Mouse (Mus musculus) hindlimb bud, embryonic 11.5 days (tissue): ENCODE data around the gene Sh2d3c.

Experiments used
- DNase-seq: peaks from one replicate; pipeline ENCODE4 v3.0.0-alpha.2; 2012; ENCODE audit warnings: low read depth, low spot score; ENCODE audit errors: extremely low spot score

The Sh2d3c gene

DNA sequence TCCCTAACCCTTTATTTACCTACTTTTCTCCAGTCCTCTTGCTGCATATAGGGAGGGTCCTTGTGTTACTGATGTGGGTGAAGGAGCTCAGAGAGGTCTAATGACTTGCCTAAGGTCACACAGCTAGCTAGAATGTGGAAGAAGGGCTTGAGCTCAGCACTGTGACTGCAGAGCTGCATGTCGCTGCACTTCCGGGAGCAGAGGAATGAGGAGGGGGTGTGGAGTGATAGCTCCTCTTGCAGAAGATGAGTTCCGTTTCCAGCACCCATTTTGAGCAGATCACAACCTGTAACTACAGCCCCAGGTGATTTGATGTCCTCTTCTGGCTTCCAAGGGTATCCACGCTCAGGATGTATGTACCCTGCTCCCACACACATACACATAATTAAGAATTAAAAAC lies 3.3 kb downstream of the Sh2d3c start:
- no peak for DNase-seq

DNA sequence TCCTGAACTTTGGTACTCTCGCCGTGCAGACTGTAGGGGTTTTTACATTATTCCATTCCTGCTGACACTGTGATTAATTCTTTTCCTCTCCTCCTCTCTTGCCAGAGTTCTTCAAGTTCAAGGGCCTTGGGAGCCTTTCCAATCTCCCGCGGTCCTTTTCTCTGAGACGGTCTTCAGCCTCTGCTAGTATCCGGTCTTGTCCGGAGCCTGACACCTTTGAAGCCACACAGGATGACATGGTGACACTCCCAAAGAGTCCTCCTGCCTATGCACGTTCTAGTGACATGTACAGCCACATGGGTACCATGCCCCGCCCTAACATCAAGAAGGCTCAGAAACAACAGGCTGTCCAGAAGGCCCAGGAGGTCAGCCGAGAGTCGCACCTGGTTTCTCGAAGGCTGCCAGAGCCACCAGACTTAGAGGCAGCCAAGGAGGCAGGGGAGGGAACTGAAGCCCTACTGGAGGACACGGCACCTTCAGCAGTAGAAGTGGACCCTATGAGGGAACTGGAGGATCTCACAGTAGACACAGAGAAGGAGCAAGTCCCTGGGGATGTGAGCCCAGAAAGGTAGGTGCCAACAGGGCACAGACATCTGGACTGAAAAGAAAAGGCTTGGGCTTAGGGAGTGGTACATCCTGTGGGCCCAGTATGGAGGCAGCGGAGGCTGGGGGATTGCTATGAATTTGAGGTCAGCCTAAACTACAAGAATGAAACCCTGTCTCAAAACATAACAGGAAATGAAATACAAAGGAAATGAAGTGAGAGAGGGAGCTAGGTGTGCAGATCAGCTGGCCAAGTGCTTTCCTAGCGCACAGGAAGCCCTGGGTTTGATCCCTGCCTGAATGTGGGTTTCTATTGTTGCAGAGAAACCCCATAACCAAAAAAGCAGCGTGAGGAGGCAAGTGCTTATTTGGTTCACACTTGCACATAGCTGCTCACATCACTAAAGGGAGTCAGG lies 4.3 kb downstream of the Sh2d3c start:
- no peak for DNase-seq

DNA sequence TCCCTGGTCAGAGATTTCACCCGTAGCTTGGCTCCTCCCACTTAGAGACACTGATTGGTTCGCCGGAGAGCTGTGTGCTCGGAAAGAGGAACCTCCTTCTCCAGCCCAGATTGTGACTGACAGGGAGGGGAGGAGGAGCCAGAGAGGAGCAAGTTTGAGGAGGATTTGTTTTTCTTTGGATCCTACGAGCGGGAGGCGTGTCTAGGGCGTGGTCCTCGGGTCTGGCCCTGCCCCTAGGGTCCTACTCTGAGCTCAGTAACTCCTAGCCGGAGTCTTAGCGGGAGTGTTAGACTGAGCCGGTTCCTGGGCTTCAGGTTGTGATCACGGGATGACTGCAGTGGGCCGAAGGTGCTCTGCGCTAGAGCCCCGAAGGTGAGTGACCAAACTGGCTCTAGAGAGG lies 6.6 kb downstream of the Sh2d3c start:
- DNase-seq: peak; percentile 92

DNA sequence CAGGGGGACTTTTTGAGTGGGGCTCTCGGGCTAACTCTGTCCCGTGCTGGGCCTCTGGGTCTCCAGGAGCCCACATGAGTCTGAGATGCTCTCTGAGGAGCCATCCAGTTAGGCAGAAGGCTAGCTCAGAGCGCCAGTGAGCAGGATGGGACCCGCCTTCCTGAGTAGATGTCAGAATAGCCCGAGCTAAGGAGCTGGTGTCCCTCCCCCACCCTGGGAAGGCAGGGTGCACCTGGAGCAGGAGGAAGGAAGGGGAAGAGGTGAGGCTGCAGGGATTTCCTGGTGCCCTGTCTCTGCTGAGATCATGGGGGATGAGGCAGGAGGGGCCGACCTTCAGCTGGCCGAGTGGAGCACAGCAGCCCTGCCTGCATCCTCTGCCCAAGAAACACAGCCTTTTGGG lies 7.6 kb downstream of the Sh2d3c start:
- no peak for DNase-seq

DNA sequence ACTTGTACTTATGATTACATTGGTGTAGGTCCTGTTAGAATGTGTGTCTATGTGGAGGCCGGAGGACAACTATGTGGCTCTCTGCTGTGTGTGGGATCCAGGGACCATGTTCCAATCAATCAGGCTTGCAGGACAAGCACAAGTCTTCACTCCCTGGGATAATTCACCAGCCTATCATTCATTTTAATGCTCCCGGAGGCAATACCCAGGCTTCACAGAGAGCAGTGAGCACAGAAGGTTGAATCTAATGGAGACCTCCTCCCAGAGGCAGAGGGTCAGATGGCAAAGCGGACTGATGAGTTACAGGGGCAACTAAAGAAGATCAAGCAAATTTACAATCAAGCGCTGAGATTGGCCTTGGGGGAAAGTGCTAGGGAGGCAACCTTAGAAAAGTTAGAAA lies 8.7 kb downstream of the Sh2d3c start:
- no peak for DNase-seq

DNA sequence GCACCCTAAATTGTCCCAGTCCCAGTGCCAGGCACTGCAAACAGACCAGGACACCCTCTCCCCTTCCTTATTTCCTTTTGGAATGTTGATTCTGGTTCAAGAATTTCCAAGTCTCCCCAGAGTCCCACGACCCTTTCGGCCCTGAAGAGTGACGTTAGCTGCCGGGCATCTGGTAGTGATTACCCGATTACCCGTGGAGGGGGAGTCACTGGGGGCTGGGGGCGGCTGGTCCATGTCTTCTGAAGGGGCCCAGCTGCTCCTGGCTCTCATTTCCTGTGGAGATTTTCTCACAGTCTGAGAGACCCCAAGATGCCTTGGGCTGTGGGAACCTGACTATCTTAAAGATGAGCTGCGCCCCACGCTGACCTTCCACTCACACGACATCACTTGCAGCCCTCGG lies 10.0 kb downstream of the Sh2d3c start:
- peak; percentile 61 for DNase-seq

DNA sequence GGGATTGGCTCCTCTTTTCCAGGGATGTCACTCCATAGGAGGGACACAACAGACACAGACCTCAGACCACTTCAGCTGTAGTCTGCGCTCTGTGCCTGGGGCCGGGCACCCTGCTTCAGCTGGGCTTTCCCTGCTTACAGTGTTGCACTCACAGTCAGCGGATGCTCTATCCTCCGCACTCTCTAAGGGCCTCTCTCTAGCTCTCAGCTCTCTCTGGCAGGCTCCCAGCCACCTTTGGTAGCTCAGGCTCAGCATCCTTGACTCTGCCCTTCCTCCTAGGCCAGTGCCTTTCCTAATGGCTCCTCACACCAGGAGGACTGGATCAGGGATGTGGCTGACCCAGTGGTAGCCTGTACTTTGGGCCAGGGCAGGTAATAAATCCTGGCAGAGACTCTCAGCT lies 11.1 kb downstream of the Sh2d3c start:
- no peak for DNase-seq

DNA sequence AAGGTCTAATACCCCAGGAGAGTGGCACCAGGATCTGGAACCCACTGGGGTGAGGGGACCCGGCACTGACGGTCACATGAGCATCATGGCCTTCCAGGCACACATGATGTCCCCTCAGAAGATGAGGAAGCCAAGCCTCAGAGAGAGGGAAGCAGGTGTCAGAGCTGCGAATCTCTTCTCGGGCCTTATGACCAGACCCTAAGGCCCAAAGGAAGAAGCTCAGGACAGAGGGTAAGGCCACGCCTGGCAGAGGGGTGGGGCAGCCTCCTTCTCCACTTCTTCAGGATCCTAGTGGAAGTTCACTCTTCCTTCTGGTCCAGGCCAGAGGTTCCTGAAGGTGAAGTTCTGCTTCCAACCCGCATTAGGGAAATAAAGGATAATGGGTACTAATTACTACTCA lies 11.8 kb downstream of the Sh2d3c start:
- DNase-seq: no peak

DNA sequence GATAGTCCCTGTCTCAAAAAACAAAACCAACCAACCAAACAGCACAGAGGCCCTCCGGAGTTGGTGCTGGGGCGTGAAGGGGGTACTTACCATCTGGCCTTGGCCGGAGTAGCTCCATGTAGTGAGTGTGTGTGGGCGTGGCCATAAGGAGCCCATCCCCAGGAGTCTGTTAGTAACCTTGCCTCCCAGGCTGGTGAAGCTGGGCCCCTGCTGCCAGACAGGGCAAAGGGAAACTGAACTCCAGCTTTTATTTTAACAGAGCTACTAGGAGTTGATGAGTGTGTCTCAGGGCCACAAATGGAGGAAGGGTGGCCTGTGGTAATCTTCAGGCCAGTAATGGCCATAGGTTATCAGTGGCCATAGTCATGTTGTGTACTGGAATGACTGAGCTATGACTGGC lies 13.6 kb downstream of the Sh2d3c start:
- no peak for DNase-seq

DNA sequence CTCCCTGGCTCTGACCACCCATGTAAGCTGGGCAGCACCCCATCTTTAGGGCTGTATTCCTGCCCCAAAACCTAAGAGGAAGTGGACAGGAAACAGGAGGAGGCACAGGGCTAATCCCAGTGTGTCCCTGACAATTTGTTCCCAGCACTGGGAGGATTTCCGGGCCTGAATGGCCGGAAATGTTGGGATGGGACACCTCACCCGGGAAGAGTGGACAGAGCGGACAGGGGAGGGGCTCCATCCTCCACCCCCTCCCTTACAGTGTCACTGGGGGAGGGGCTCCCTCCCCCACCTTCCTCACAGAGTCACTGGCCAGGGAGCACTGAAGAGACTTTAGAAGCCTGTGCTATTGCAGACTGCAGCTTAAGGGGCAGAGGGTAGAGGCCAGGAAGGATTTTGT lies 14.1 kb downstream of the Sh2d3c start:
- DNase-seq: no peak

DNA sequence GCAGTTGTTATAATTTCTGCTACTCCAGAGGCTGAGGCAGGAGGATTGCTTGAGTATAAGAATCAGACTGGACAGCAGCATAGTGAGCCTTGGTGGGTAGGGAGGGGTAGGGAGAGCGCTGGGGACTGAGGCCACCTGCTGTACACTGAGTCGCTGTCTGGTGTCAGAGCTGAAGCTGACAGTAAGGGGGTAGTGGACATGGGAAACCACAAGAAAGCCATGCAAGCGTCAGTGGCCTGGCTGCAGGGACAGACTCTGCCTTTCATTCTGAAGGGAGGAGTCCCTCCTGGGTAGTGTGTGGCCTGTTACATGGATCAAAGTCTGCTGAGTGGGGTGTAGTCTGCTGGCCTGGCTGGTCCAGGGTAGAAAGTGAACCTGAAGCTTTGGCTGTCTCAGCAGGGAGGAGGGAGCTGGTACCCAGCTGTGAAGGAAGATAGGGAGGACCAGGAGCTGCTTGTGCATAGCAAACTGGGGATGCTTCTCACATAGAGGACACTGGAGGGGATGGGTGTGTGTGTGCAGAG lies 15.5 kb downstream of the Sh2d3c start:
- DNase-seq: no peak

DNA sequence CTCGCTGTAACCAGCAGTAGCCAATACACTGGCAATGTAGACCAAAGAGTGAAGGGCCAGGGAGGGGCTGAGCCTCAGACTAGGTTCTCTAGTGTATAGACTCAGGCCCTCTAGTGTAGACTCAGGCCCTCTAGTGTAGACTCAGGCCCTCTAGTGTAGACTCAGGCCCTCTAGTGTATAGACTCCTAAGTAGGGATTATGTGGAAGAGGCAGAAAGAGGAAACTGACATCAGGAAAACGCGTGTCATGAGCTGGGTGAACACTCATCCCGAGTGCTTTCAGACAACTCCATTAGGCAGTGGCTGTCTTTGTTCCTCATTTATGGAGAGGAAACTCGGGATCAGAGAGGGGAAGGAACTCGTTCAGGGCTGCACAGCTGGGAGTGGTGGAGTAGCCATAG lies 16.2 kb downstream of the Sh2d3c start:
- no peak for DNase-seq

DNA sequence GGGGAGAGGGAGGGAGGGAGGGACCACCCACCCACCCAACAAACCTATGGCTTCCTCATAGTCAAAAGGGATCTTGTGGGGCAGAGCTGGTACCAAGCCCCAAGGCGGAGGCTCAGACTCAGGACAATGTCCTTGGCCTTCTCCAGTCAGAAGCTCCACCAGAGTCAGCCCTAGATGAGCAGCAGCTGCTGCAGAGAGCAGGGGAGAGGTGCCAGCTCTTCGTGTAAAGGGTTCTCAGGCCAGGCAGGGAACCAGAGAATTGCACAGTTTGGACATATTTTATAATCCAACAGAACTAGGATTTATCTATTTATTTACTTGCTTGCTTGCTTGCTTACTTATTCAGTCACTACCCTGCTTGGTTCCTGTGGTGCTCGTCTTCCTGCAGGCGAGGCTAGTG lies 18.5 kb downstream of the Sh2d3c start:
- DNase-seq: no peak

DNA sequence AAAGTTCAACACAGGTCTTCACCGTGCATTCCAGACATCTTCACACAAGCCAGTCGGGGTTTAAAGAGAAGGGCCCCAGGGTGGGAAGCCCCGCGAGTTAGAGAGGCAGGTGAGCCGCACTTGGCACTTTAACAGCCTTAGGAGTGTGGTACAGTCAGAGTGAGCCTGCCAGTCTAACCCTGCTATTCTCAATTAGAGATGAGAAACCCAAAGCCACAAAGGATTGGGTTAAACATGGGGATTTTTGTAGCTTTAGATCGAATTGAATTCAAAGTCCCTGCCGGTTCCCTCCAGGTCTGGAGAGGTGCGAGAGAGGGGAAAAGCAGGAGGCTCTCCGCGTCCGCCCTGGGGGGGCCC lies 20.0 kb downstream of the Sh2d3c start, which contains the start of gene 6330409D20Rik:
6330409D20Rik (minus strand) TSS at position 101 of the 357 bp plus-strand sequence.
- no peak for DNase-seq

DNA sequence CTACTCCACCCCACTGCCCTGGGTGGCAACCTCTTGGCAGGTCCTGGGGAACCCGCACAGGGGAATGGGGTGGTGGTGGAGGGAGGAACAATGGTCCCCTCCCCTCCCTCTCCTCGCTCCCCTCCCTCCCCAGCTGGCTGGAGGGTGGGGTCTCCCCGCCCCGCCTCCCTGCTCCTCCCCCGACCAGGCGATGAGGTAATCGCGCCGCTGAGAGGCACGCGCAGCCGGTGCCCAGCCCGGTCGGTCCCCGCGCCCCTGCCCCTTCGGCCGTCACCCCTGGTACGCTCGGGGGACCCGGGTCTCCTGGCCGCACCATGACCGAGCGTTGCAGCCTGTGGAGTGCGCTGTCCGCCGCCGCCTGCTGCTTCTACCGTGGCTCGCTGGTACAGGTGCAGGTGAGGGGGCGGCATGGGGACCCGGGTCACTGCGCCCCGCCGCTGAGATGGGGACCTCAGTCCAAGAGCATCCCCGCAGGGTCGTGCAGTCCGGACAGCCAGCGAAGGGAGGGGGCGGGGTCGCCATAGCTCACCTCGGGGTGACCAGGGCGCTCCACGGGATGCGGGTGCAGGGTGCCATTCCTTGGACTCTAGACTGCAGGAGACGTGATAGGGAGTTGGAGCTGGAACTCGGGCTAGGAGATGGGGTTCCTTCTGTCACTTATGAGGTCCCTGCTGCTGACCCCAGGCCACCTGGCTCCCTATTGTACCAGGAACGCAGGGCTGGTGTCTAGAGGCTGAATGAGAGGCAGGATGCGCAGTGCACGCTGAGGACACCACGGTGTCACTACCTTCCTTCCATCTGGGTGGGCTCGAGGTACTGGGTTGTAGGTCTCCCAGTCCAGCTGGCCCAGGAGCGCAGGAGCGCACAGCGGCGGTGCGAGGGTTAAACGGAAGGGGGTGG lies 20.7 kb downstream of the Sh2d3c start:
- DNase-seq: no peak

DNA sequence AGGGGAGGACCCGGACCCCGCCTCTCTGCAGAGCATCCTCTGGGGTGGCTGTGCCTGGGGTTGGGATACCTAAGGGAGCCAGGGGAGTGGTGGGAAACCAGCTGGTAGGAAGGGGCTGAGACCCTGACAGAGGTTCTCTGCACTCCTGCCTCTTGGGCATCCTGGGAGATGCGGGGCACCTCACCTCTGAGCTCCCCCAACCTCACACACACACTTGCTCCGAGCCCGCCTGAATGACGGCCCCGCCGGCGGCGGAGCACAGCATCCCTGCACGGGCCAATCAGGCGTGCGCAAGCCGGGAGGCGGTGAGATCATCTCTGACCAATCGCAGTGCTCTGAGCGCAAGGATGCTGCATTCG lies 21.3 kb downstream of the Sh2d3c start:
- no peak for DNase-seq

DNA sequence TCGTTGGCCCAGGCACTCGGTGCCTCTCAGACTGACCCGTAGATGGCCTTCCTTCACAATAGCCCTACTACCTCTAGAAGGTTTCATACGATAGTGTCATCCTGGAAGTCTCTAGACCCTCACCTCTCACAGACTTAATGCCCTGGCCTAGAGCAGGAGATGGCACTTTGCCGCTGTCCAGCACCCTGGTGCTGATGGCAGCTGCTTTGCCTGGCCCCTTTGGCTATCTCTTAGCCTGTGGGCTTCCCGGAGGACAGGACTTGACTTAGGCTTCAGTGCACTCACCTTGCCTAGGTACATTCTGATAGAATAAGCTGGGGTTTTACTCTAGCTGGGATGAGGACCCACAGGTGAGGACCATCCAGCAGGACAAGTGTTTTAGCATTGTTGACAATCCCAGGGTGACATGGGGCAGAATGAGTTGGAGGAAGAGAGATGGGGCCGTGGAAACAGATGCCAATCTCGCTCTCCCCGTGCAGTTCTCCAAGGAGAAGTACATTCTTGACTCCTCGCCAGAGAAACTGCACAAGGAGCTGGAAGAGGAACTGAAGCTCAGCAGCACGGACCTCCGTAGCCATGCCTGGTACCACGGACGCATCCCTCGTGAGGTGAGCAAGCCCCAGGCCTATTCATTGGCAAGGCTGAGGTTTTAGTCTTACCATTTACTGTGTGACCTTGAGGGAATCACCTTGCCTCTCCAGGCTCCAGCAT lies 23.6 kb downstream of the Sh2d3c start:
- DNase-seq: no peak

DNA sequence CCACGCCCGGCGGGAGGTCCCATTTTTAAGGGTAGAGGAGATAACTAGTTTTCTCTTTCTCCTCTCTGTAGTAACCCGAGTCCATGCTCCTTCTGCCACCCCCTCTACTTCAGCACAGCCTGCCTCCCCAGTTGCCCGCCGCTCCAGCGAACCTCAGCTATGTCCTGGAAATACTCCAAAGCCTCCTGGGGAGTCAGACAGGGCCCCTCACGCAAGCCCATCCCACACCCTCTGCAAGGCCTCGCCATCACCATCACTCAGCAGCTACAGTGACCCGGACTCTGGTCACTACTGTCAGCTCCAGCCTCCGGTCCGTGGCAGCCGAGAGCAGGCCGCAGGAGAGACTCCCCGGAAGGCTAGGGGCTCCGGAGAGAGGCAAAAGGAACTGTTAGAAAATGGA lies 28.2 kb downstream of the Sh2d3c start:
- no peak for DNase-seq

DNA sequence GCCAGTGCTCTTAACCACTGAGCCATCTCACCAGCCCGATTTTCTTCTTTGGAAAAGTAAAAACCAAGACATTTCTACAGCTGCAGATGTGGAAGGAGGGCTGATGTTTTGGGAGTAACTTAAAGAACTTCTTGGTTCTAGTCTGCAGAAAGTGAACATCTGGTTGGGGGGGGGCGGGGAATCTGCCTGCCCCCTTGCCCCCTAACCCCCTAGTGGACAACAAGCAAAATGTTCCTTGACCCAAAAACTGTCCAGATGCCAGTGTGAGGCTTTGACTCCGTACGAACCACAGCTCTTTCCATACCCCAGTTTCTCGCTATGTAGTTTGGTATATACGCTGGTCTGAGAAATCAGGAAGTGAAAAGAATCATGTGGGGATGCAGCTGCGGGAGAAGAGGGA lies 29.3 kb downstream of the Sh2d3c start:
- DNase-seq: no peak

DNA sequence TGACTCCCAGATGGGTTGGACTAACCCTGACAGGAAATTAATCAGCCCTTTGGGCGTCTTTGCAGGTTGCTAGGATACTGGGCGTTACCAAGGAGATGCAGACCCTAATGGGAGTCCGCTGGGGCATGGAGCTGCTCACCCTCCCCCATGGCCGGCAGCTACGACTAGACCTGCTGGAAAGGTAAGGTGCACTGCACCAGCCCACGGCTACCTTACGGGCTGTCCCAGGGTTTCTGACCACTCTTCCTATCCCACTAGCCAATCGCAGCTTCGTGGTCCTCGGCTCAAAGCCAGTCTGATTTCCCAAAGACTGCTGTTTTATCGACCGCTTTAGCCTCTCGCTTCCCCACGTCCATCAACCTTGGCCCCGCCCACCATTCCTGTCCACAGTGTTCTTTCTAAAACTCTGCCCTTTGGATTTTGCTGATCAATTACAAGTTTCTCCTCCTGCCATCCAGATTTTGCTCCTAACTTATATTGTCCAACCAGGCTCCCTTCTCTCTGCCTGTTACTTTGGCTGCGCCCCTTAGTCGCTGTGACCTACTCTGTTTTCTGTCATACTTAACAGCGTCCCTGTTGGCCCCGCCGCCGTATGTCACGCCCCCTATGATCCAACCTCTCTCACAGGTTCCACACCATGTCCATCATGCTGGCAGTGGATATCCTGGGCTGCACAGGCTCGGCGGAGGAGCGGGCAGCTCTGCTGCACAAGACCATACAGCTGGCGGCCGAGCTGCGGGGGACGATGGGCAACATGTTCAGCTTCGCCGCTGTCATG lies 30.2 kb downstream of the Sh2d3c start:
- no peak for DNase-seq
